Mouse (Mus musculus) c-Kit-positive CD71-positive TER-119-negative erythroid progenitor cells, embryonic 14.5 days (primary cell): ENCODE results near the gene Bmp6.

Experiments
- DNase-seq: peaks from one replicate; pipeline ENCODE4 v3.0.0-alpha.2; 2013; ENCODE audit warnings: low read depth

Bmp6 gene

GRCm38 (mm10) chr13:38344713-38345430 lies at the start of gene Bmp6:
Gene Bmp6 (plus strand): TSS chr13:38345107.
- no peak for DNase-seq

GRCm38 (mm10) chr13:38296166-38296565 lies 48.7 kb upstream of the Bmp6 start:
- no peak for DNase-seq

DNA sequence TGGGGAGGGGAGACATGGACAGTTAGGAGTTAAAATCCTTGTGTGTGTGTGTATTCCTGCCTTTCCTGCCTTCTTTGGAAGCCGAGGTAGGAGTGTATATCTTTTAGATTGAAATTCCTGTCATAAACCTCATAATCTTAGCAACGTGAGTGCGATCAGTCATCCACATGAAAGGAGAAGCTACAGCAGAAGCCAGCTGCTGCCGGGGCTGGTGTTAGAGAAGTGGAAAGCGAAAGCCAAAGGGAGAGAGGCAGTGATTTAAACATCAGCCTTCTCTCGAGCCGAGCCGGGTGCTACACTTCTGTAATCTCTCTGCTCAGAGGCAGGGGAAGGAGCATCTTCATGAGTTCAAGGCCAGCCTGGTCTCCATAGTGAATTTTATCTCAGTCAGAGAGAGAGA lies 48.3 kb upstream of the Bmp6 start:
- DNase-seq, result no peak

DNA sequence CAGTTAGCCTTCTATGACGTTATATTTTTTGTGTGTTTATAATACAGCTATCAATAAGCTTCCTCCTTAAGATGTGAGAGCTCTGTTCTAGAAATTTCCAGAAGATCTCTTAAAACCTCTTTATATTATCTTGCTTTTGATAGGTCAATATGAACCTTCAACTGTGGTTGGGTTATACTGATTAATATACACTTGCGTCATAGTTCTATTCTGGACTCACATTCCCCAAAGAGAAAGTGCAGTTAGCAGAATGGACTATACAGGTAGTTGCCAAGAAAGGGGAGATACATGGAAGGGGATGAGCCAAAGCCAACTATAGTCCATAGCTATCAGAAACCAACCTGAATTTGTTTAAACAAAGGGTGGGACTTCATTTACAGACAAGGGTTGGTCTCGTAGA lies 33.8 kb upstream of the Bmp6 start:
- DNase-seq, result no peak

GRCm38 (mm10) chr13:38312357-38313040 lies 32.4 kb upstream of the Bmp6 start:
- no peak for DNase-seq

DNA sequence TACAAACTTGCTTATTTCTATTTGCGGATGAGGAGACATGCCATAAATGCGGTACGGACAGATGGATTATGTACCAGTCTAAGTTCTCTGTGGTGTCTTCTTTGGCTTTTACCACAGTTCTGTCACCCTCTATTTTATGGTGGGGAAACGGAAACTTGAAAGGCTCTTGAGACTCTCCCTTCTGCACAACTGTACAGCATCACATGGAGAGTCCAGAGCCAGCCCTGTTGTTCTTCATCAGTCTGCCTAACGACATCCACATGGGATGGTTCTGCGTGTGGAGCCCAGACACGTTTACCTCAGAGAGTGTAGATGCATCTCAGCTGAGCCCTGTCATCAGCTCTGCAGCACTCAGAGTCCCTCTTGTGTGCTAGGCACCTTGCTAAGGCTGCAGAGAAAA lies 30.3 kb upstream of the Bmp6 start:
- DNase-seq, result no peak

GRCm38 (mm10) chr13:38318418-38318817 lies 26.5 kb upstream of the Bmp6 start:
- no peak for DNase-seq

DNA sequence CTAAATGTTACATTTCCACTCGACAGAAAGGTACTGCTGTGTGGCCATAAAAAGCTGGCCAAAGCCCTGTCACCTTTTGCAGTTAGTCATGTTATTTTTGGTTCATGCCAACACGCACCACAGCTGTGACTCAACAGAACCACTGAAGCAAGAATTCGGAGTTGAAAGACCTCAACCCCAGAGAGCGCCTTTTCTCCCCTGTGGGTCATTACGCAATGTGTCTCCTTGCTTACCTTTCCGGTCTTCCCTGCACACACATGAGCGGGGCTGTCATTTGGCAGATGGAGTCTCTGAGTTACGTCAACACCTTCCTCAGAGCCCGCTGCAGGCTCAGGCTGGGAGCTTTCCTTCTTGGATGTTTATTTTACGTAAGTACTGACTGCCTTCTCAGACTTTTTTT lies 24.6 kb upstream of the Bmp6 start:
- DNase-seq, result no peak

DNA sequence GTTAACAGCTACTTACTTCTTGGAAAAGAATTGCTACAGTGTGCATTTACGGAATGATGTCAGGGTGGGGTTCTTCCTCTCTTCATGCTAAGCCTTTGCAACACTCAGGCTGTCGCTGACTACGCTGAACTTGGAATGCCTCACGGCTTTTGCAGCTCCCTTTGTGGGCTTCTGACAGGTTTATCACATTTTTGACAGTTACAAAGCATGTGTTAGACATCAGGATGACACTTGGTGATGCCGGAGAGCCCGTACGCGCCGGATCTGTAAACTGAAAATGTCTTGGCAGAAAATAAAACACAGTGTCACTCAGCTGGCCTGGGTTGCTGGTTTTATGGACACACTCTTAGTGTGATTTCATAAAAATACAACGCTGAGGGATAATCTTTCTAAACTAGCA lies 20.5 kb upstream of the Bmp6 start:
- DNase-seq, result no peak

- DNase-seq, result no peak
Observed at GRCm38 (mm10) chr13:38327377-38327776, 17.5 kb upstream of the Bmp6 start.

GRCm38 (mm10) chr13:38333496-38333895 lies 11.4 kb upstream of the Bmp6 start:
- DNase-seq, result no peak

GRCm38 (mm10) chr13:38342598-38342997 lies 2.3 kb upstream of the Bmp6 start:
- no peak for DNase-seq

DNA sequence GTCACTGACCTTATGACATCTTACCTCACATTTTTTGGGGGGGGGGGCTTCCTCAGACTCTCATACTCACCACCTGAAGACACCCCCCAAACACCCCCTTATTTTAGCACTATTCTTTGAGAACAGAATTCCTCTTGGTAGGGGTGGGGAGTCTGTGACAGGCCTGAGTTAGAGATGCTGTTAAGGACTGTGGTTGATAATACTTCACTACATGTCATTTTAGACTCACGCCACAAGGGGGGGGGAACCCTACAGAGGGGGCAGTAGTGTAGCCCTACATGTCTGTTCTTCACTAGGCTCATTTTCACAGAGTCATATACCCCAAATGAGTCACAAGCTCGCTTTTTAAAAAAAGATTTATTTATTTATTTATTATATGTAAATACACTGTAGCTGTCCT lies 1.7 kb upstream of the Bmp6 start:
- DNase-seq, result no peak

DNA sequence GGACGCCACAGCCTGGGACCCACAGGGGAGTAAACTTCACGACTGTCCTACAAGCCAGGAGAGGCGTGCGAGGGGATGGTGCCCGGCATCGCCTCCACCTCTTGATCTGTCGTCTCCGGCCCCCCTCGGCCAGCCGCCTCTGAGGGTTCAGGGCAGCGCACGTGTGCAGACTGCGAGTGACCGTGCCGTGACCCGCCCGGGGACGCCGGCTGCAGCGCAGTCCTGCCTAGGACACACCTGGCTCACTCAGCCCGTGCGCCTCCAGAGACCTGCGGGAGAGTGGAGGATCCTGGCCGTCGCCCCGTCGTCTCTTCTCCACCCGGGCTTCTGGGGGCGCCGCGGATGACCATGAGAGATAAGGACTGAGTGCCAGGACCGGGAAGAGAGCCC lies 519 bp downstream of the Bmp6 start:
- DNase-seq, result no peak

DNA sequence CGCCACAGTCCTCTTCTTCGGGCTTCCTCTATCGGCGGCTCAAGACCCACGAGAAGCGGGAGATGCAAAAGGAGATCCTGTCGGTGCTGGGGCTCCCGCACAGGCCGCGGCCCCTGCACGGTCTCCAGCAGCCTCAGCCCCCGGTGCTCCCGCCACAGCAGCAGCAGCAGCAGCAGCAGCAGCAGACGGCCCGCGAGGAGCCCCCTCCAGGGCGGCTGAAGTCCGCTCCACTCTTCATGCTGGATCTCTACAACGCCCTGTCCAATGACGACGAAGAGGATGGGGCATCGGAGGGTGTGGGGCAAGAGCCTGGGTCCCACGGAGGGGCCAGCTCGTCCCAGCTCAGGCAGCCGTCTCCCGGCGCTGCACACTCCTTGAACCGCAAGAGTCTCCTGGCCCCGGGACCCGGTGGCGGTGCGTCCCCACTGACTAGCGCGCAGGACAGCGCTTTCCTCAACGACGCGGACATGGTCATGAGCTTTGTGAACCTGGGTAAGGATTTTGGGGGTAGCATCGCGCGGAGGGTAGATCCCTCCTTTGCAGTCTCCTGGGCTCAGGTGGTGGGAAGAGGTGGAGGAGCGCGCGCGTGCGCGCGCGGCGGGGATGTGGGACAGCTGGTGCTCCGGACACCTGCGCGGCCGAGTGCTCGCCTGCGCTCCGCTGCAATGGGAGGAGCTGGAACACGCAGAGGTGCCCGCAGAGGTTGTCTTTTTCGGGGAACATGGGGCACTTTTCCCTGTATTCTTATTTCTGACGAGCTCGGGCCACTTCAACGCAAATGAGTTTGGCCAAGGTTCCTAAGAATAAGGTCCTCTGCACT lies 1.4 kb downstream of the Bmp6 start:
- no peak for DNase-seq

GRCm38 (mm10) chr13:38347021-38347774 lies 2.3 kb downstream of the Bmp6 start:
- no peak for DNase-seq

DNA sequence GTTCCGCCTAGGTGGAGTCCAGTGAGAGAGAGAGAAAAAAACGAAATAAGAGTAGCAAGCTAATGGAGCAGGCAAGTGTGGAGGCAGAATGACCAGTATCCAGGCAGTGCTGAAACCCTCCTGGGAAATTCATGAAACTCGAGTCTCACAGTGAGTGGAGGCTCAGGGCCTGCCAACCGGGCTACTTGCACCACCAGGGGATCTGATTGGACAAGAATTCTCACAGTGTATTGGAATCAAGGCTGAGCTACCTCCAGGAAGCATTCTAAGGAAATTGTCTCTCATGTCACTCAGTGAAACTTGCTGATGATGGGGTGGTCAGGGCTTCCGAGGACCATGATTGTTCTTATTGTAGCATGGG lies 2.8 kb downstream of the Bmp6 start:
- no peak for DNase-seq

DNA sequence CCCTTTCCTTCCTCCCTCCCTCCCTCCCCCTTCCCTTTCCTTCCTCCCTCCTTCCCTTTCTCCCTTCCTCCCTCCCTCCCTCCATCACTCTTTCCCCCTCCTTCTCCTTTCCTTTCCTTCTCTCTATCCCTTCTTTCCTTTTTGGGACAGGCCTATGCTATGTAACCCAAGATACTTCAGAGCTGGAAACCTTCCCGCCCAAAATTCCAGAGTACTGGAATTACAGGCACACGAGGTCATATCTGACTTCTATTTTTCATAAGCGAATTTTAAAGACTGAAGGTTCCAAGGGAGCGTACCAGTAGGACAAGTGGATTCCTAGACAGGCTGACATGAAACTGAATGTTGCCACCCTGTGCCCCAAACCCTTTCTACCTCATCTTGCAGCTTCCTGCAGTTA lies 4.1 kb downstream of the Bmp6 start:
- DNase-seq, result no peak

- DNase-seq, result no peak
Observed at GRCm38 (mm10) chr13:38349818-38350217, 4.9 kb downstream of the Bmp6 start.

- no peak for DNase-seq
Observed at GRCm38 (mm10) chr13:38351996-38352395, 7.1 kb downstream of the Bmp6 start.

DNA sequence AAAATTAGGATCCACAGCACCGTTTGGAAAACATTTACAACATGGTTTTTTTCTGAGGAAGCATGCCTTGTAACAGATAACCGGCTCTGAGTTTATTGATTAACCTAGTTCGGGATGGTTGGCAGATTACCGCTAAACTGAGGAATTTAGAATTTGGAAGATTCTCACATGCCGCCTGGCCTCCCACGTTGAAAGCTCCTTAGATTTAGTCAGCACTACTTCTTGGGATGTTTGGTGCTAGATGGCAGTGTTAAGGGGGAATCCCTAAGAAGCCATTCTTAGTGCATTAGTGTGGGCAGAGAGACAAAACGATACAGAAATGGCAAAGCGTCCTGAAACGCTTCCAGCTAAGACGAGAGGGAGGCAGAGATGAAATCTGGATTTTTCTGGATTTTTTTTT lies 8.1 kb downstream of the Bmp6 start:
- no peak for DNase-seq
